Mouse (Mus musculus): ENCODE data around the gene Trmt13.
"Not testable (repeated sequence)": the region's sequence is repeated elsewhere in the genome, so short reads cannot be mapped to it uniquely, and the experiment has no call there.

Trmt13 gene

DNA sequence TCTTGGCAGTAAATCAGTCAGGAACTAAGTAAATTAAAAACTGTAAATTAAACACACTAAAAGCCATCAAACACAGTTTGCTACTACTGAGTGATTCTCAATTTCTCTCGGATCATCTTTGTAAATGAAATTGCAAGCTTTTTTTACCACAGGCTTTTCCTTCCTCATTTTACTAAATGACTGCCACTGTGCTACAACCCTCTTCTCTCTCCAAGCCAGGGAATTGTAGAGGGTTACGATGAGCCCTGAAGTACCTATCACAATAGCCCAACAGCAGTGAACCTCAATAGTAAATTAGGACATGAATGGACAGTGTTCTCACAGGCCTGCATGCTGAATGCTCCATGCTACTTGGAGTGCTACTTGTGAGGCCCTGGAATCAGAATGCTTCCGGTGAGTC, 19.7 kb upstream of the Trmt13 start:
- no peak for DNase-seq (ENCODE audit: low spot score)

DNA sequence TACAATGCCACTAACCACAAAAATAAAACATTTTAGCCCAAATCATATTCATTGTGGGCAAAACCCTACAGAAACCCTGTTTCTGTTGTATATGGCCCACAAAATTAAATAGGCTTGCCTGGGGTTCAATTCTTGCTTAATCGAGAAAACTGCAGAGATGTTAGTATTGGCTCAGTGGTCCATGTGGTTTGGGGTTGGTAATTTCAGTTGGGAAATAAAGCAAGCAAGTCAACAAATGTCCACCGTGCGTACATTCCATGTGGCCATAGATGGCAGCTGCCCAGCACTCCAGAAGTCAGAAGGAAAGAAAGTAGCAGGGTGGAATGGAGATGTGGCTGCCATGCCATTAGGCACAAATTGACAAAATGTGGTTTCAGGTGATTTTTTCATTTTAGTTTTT, 18.6 kb upstream of the Trmt13 start:
- DNase-seq (ENCODE audit: low spot score), result no peak

DNA sequence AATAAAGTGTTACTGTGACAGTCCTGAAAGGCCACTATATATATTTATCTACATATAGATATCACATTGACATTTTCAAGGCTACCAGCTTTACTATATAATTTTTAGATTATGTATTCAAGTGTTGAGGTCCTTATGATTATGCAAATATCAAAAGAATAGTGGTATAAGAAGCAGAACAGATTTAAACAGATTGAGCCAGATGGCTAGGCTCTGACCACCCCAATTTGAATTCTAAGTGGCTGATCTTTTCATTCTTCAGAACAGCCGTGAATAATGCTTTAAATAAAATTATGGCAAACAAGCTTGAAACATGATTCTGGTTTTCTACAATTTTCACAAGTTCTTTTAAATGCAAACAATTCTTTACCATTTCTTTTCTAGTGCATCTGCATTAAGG, 17.1 kb upstream of the Trmt13 start:
- DNase-seq (ENCODE audit: low spot score), result no peak

GRCm38 (mm10) chr3:116622641-116623040, 8.3 kb upstream of the Trmt13 start:
- no peak for DNase-seq (ENCODE audit: low spot score)

DNA sequence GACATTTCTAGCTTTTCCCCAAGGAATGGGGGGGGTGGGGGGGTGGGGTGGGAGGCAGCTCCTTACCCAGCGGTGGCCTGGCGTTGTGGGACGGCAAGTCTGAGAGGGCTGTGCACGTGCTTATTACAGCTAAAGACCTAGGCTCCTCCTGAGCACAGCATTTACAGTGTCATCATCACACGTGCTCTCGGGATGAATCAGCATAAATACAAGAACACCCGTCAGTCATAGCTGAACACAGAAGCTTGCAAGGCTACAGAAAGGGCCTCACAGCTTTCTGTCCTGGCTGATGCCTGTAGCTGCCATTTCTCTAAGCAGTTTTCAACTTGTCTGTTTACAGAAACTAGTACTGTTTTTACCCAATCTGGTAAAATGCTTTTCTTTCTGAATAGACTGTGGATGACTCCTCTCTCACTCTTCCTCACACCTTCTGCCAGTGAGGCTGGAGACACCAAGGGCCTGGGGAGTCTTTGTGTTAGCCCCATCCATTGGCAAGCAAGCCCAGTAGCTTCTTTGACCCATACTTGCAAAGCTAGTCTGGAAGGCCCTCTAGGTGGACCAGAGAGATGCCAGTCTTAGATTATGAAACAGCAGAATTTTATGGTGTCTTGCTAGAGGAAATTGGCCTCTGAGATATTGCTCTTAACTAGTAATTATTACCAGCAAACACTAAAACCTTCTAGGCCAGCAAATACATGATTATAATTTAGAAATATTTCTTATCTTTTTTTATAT, 6.4 kb upstream of the Trmt13 start:
- no peak for DNase-seq (ENCODE audit: low spot score)

GRCm38 (mm10) chr3:116618855-116619254, 4.5 kb upstream of the Trmt13 start:
- no peak for DNase-seq (ENCODE audit: low spot score)

- DNase-seq (ENCODE audit: low spot score), result no peak
These were observed 1.1 kb upstream of the Trmt13 start for GRCm38 (mm10) chr3:116615318-116616068.

DNA sequence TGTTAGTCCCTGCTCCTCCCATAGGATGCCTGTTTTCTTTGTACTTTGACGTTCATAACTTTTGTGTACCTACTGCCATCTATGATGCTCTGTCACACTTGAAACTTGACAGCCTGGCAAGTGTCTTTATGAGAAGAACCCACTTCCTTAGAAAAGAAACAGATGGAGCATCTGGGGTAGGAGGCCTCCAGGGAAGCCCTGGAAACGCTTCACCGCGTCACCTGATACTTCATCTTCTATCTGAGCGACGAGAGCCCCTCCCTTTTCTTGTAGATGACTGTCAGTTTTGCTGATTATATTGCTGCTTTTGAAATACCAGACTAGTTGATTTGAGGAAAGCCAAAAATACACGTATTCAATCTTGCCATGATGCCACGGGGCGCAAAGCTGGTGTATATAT, 9.8 kb downstream of the Trmt13 start:
- no peak for DNase-seq (ENCODE audit: low spot score)

DNA sequence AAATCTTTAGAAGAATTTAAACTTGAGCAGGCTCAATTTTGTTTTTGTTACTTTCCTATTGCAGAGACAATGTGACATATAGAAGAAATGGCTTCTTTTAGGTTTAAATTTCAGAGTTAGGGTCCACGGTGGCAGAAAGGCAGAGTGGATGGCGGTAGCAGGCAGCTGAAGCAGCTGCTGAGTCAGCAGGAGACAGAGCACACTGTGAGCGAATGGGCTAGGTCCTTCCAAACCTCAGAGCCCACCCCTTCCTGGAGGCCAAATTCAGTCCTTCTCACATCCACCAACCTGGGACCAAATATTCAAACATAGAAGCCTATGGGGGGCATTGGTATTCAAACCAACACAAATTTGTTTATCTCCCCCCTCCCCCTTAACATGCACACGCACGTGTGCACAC, 12.6 kb downstream of the Trmt13 start:
- no peak for DNase-seq (ENCODE audit: low spot score)

GRCm38 (mm10) chr3:116601005-116601404, 13.4 kb downstream of the Trmt13 start:
- no peak for DNase-seq (ENCODE audit: low spot score)

- DNase-seq (ENCODE audit: low spot score), result no peak
These were observed 14.7 kb downstream of the Trmt13 start for GRCm38 (mm10) chr3:116599705-116600104.

GRCm38 (mm10) chr3:116595603-116595991, 18.8 kb downstream of the Trmt13 start:
- DNase-seq (ENCODE audit: low spot score), result no peak

DNA sequence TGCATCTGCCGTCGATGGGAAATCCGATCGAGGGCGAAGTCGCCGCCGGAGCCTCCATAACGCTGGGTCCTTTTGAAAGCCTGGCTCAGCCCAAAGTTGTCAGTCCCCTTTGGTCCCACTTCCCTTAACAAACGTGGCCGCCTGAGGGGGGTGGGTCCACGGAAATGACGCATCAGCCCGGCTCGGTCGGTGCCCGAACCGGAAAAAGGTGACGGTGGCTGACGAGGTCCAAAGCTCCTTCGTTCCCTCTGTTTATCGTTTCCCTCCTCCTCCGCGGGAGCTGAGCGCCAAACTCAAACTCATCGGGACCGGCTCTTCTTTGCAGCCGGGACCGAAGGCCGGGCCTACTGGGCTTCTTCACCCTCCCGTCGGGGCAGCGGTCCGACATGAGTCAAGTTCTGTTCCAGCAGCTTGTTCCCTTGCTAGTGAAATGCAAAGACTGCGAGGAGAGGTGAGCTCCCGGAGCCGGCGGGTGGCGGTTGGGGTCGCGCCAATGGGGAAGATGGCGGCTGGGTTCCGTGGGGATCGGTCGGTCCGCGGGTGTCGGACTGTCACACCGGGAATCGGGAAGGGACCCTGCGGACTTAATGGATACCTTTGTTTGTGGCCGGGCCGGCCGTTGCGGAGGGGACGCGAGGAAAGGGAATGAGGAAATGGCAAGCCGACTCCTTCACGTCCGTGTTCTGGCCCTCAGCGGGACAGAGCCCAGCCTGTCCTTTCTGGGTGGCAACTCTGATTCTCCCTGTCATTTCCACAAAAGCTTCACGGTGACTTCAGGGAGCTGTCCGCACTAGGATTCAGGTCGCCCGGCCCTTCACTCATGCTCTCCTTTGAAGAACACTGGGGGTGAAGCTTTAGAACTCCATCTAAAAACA, 19.4 kb downstream of the Trmt13 start, which contains the start of gene Sass6:
Gene Sass6 (plus strand): TSS at position 255 of the 875 bp plus-strand sequence.
- peak; percentile 98 for DNase-seq (ENCODE audit: low spot score)

GRCm38 (mm10) chr3:116594076-116594727, 20.2 kb downstream of the Trmt13 start:
- peak; percentile 55 for DNase-seq (ENCODE audit: low spot score)

GRCm38 (mm10) chr3:116582201-116582600, 32.2 kb downstream of the Trmt13 start:
- peak; percentile 12 for DNase-seq (ENCODE audit: low spot score)

- no peak for DNase-seq (ENCODE audit: low spot score)
These were observed 37.1 kb downstream of the Trmt13 start for GRCm38 (mm10) chr3:116577286-116577685.

GRCm38 (mm10) chr3:116570628-116571027, 43.8 kb downstream of the Trmt13 start:
- DNase-seq (ENCODE audit: low spot score), result no peak

- no peak for DNase-seq (ENCODE audit: low spot score)
These were observed 51.3 kb downstream of the Trmt13 start for GRCm38 (mm10) chr3:116563095-116563492.

DNA sequence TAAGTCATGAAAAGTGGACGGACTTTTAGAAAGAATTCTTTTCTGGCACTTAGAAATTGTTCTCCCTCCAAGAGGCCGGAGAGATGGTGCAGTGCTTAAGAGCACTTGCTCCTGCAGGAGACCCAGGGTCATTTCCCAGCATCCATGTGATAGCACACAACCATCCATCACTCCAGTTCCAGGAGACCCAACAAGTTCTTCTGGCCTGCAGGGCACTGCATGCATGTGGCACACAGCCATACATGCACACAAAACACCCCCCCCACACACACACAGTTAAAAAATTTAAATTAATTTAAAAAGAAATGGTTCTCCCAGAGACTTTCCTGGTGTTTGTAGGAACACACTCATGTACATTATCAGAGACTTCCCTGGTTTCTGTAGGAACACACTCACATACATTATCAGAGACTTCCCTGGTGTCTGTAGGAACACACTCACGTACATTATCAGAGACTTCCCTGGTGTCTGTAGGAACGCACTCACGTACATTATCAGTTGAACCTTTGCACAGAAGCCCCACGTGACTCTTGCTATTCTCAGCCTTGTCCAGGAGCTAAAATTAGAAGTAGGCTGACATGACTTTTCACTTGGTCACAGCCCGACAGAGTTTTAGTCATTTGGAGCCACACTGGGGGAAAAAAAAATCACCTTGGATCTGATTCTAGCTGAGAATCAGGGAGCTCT, 51.8 kb downstream of the Trmt13 start, which contains the start of gene Lrrc39:
Gene Lrrc39 (plus strand): TSS at position 566 of the 687 bp plus-strand sequence.
- no peak for DNase-seq (ENCODE audit: low spot score)

- not testable (repeated sequence) for DNase-seq (ENCODE audit: low spot score)
These were observed 53.1 kb downstream of the Trmt13 start for GRCm38 (mm10) chr3:116561315-116561714.

DNA sequence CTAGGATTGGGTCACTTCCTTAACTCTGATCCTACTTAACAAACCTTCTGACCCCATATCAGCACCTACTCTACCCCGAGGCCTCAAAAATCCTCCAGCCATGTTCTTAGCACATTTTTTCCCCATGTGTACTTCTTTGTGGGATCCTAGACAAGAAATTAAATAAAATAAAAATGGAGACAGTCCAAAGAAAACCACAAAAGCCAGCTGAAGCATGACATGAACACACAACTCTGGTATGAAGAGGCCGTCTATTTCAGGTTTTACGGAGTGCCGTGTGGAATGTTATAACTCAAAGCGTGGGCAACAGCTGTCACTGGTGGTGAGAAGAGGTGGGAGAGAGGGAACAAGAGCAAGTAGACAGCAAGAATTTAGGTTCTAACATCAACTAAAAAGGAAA, 63.0 kb downstream of the Trmt13 start:
- no peak for DNase-seq (ENCODE audit: low spot score)
